Mouse (Mus musculus): ENCODE measurements at regions not wholly inside any gene's neighbourhood (a gene's known extent, or its start where the extent isn't known, plus 50 kb on each side); places are given as distances from the start of the nearest gene placed in this dataset.

DNA sequence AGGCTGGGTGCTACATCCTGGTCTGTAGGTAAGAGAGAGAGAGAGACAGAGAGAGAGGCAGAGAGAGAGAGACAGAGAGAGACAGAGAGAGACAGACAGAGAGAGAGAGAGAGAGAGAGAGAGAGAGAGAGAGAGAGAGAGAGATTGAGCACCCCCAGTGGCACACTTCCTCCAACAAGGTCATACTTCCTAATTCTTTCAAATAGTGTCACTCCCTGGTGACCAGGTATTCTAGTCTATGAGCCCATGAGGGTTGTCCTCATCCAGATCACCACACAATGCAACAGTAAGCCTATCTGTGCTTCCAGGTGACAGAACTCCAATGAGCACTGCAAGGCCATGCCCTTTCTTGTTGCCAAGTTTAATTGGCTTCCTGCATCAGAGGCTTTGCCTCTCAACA is 129.0 kb upstream of the Jun start:
- no peak for DNase-seq (ENCODE audit: extremely low spot score in 1 of 2, low spot score in 1 of 2)

GRCm38 (mm10) chr4:95184180-95184579 is 132.2 kb upstream of the Jun start:
- no peak for DNase-seq (ENCODE audit: extremely low spot score in 1 of 2, low spot score in 1 of 2)

DNA sequence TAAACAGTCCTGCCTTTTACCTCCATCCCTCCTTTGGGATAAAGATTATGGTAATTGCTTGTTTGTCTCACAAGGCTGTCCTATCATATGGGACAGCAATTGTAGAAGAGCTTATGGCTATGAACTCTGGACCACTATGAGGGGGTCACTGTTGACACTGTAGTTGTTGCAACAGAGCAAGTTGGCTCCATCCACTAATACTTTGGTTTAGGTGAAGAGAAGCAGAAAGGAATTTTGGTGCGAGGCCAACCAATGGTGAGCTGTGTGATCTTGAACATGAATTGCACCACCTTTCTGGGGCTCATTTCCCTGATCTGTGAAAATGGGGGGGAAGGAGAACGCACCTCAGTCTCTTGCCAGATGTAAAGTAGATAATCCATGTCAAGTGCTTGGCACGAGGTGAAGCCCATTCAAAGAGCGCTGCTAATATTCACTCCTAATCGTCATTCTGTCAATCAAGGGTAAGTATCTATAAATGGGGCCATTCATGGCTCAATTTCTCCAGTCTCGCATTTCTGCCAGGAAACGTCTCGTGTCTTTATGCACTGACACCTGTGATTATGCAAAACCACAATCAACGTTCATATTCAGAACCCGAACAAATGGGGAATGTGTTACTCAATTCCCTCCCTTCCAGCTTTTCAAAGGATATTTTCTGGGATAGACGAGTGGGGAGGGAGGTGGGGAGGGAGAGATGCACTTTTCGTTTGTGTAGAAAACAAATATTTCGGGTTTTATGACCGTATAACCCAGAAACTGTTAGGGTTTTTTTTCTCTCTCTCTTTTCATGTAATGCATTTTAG is 133.3 kb upstream of the Jun start:
- DNase-seq (ENCODE audit: extremely low spot score in 1 of 2, low spot score in 1 of 2) = no peak

- DNase-seq (ENCODE audit: extremely low spot score in 1 of 2, low spot score in 1 of 2) = no peak
These were observed 133.8 kb upstream of the Jun start for GRCm38 (mm10) chr4:95185916-95186200.

DNA sequence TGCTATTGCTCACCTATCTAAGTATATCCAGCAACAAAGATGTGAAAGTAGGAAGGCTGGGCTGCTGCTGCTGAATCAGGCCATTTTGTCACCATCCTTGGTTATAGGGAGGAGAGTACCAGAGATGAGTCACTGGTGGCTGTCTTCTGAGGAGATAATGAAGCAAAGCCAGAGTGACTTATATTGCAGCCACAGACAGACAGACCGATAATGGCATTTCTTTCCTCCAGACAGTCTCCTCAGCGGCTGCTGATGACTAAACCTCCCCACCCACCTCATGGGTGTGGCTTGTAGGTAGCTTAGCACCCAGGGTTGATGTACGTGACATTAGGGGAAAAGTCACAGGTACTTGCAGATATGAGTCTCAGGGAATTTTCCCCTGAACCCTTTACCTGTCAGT is 136.1 kb upstream of the Jun start:
- DNase-seq (ENCODE audit: extremely low spot score in 1 of 2, low spot score in 1 of 2) = no peak

GRCm38 (mm10) chr4:95191654-95192406 is 139.8 kb upstream of the Jun start:
- no peak for DNase-seq (ENCODE audit: extremely low spot score in 1 of 2, low spot score in 1 of 2)

DNA sequence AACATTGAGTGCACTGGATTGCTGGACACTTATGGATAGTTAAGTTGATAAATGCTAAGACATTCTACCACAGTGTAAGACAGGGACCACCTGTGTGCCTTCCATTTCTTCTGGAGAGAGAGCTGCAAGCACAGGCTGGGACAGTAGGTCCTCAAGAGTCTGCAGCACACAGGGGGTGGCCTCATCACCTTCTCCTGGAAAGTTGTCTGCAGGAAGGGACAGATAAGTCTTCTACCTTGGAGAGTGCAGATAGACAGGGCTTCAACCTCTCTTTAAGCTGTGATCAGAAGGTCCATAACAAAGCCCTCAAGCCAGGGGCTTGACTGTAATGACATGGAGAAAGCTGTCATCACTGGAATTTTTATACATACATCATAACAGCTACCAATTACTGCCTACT is 140.5 kb upstream of the Jun start:
- no peak for DNase-seq (ENCODE audit: extremely low spot score in 1 of 2, low spot score in 1 of 2)

- DNase-seq (ENCODE audit: extremely low spot score in 1 of 2, low spot score in 1 of 2) = no peak
These were observed 141.0 kb upstream of the Jun start for GRCm38 (mm10) chr4:95193028-95193427.

- no peak for DNase-seq (ENCODE audit: extremely low spot score in 1 of 2, low spot score in 1 of 2)
These were observed 141.5 kb upstream of the Jun start for GRCm38 (mm10) chr4:95193473-95193872.

DNA sequence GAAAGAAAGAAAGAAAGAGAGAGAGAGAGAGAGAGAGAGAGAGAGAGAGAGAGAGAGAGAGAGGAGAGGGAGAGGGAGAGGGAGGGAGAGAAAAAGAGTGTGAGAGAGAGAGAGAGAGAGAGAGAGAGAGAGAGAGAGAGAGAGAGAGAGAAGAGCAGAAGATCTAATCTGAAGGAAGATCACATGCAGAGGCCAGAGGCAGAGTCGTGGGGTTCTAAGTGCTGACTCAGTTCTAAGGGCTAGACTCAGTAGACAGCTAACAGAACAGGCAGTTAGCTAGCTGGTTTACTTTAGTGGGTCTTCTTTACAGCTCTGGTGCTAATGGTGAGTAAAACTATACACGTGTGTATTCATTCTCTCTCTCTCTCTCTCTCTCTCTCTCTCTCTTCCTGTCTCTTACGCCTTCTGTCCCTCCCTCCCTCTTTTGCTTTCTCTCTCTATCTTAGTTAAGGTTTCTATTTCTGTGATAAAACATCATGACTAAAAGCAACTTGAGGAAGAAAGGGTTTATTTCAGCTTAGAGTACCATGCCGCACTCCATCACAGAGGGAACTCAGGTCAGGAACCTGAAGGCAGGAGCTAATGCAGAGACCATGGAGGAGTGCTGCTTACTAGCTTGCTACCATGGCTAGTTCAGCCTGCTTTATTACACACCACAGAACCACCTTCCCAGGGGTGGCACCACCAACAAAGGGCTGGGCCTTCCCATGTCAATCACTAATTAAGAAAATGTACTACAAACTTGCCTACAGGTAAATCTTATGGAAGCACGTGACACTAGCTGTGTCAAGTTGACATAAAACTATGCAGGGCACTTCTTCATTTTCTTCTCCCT is 142.8 kb upstream of the Jun start:
- no peak for DNase-seq (ENCODE audit: extremely low spot score in 1 of 2, low spot score in 1 of 2)

- DNase-seq (ENCODE audit: extremely low spot score in 1 of 2, low spot score in 1 of 2) = no peak
These were observed 144.1 kb upstream of the Jun start for GRCm38 (mm10) chr4:95196106-95196505.

DNA sequence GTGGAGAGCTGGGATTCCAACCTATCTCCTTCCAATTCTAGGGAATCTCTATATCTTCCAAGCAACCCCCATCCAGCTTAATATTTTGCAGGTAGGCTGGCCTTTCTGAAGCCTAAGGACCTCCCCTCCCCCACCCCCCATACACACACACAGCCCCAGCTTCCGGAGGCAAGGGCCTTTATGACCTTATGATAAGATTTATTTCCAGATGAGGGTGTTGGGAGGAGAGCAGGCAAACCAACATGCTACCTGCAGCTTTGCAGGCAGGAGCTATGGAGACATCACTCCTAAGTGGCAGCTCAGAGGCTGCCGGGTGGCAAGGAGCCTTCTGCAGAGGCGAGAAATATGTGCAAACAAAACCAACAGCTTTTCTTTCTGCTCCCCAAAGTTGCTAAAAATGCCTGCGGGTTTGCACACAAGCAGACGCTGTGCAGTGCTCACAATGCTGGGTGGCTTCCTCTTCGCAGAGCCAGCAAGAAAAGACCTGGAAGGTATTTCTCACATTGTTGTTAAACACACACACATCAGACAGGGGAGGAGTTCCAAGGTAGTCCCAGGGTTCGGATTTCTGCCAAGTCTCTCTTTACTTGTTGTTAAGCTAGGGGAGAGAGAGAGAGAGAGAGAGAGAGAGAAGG is 145.2 kb upstream of the Jun start:
- DNase-seq (ENCODE audit: extremely low spot score in 1 of 2, low spot score in 1 of 2) = no peak

GRCm38 (mm10) chr4:95199394-95199793 is 147.4 kb upstream of the Jun start:
- no peak for DNase-seq (ENCODE audit: extremely low spot score in 1 of 2, low spot score in 1 of 2)

GRCm38 (mm10) chr4:95200130-95200529 is 148.1 kb upstream of the Jun start:
- DNase-seq (ENCODE audit: extremely low spot score in 1 of 2, low spot score in 1 of 2) = no peak

GRCm38 (mm10) chr4:95202478-95202877 is 150.5 kb upstream of the Jun start:
- DNase-seq (ENCODE audit: extremely low spot score in 1 of 2, low spot score in 1 of 2) = no peak

GRCm38 (mm10) chr4:95203577-95203976 is 151.6 kb upstream of the Jun start:
- DNase-seq (ENCODE audit: extremely low spot score in 1 of 2, low spot score in 1 of 2) = no peak

GRCm38 (mm10) chr4:95205372-95205771 is 153.3 kb upstream of the Jun start:
- DNase-seq (ENCODE audit: extremely low spot score in 1 of 2, low spot score in 1 of 2) = no peak

DNA sequence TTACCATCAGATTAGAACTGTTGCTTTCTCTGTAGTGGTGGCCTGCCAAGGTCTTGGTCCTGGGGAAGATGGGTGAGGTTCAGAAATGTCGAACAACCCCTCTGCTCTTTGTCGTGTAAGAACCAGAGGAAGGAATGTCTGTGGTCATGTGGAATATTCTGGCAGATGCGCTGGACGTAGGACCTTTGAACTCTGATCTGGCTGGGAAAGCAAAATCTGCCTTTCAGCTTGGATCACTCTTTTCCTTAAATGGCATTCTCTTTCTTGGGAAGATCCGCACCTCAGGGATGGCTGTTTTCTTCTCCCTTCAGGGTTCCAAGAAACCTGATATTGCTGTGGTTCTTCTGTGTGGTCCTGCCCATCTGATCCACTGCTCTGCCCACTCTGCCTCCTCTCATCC is 155.8 kb upstream of the Jun start:
- DNase-seq (ENCODE audit: extremely low spot score in 1 of 2, low spot score in 1 of 2) = no peak

GRCm38 (mm10) chr4:95208827-95209226 is 156.8 kb upstream of the Jun start:
- DNase-seq (ENCODE audit: extremely low spot score in 1 of 2, low spot score in 1 of 2) = no peak

- no peak for DNase-seq (ENCODE audit: extremely low spot score in 1 of 2, low spot score in 1 of 2)
These were observed 157.5 kb upstream of the Jun start for GRCm38 (mm10) chr4:95209322-95210119.
